Comparison of ENCODE assay signal across 9 mouse cellular contexts in genomic region chr9:70509906-70510525, GRCm38 (mm10). TPM values are rescaled to one million over a fixed set of nuclear protein-coding genes. Genes with fewer than 3 reads are reported as not detected.
DNase-seq lines count a peak whose midpoint lies in the region; ATAC-seq and TF ChIP-seq lines count a peak whose summit lies in the region.
"Had no signal": no experiment of that assay in that cellular context is flagged by ENCODE, and none has a peak within 500 bp of the region (broad histone marks: within the 10 kb centered on the region; RNA-seq: fewer than 3 reads in every experiment).

No protein-coding gene starts in this region.

- peak; percentile 88 for DNase-seq in heart, adult 11 months
- DNase-seq in 3134 (ENCODE audit: extremely low read depth, insufficient read length, low spot score), result peak; percentile 26
- DNase-seq in lung, adult 2 months, result peak; percentile 7
- DNase-seq in layer of hippocampus, postnatal 10 days (ENCODE audit: low spot score in 2 of 2), result no peak
- no peak for DNase-seq in midbrain, embryonic 14.5 days
- DNase-seq: cerebellum, adult 9-10 months had no signal

- H3K4me3 ChIP-seq in heart, embryonic 12.5 days, result no peak overlapping the region
- no peak overlapping the region for H3K4me3 ChIP-seq in brown adipose tissue, adult 24 weeks (ENCODE audit: insufficient read depth, low read depth, low read length)
- no peak overlapping the region for H3K4me3 ChIP-seq in lung, adult 2 months (replicated peaks; ENCODE audit: extremely low read depth, low read depth, low read length)
- no peak overlapping the region for H3K4me3 ChIP-seq in forebrain, embryonic 15.5 days
- H3K4me3 ChIP-seq in midbrain, embryonic 14.5 days (replicated peaks; ENCODE audit: low read depth, low read length), result no peak overlapping the region

- no peak overlapping the region for H3K4me2 ChIP-seq in heart, embryonic 12.5 days
- H3K4me2 ChIP-seq in forebrain, embryonic 15.5 days (replicated peaks), result no peak overlapping the region
- H3K4me2 ChIP-seq in midbrain, embryonic 14.5 days (ENCODE audit: low read length), result no peak overlapping the region

- TF ChIP-seq CTCF in lung, adult 2 months (IDR thresholded peaks at IDR 0.05; ENCODE audit: insufficient read depth, low read length), result no peak

- no peak for TF ChIP-seq POLR2A in lung, adult 2 months (IDR thresholded peaks at IDR 0.05; ENCODE audit: borderline replicate concordance, extremely low read depth, low read depth, low read length)

- no peaks in the 10 kb centered on the region for H3K4me1 ChIP-seq in heart, embryonic 12.5 days (replicated peaks)
- H3K4me1 ChIP-seq in brown adipose tissue, adult 24 weeks (ENCODE audit: control insufficient read depth, insufficient read depth, insufficient read length, low read length), result no peaks in the 10 kb centered on the region; the same call in 1 of the 2 replicates
- H3K4me1 ChIP-seq in lung, adult 2 months (ENCODE audit: control insufficient read depth, insufficient read depth, low read length), result peaks cover 2% of the 10 kb centered on the region; the same call in 1 of the 2 replicates
- H3K4me1 ChIP-seq in forebrain, embryonic 15.5 days, result no peaks in the 10 kb centered on the region
- no peaks in the 10 kb centered on the region for H3K4me1 ChIP-seq in midbrain, embryonic 14.5 days (ENCODE audit: control insufficient read depth, insufficient read depth, low read length)

- no peaks in the 10 kb centered on the region for H3K36me3 ChIP-seq in heart, embryonic 12.5 days
- no peaks in the 10 kb centered on the region for H3K36me3 ChIP-seq in forebrain, embryonic 15.5 days
- H3K36me3 ChIP-seq in midbrain, embryonic 14.5 days (ENCODE audit: control insufficient read depth, insufficient read depth, low read length), result no peaks in the 10 kb centered on the region

- H3K27me3 ChIP-seq in heart, embryonic 12.5 days (replicated peaks), result no peaks in the 10 kb centered on the region
- no peaks in the 10 kb centered on the region for H3K27me3 ChIP-seq in forebrain, embryonic 15.5 days
- no peaks in the 10 kb centered on the region for H3K27me3 ChIP-seq in midbrain, embryonic 14.5 days (ENCODE audit: control insufficient read depth, insufficient read depth, low read length)

- H3K9ac ChIP-seq in heart, embryonic 12.5 days, result no peak overlapping the region
- no peak overlapping the region for H3K9ac ChIP-seq in forebrain, embryonic 15.5 days (replicated peaks)
- no peak overlapping the region for H3K9ac ChIP-seq in midbrain, embryonic 14.5 days (replicated peaks; ENCODE audit: low read length)

- H3K27ac ChIP-seq in heart, embryonic 12.5 days (ENCODE audit: poor library complexity, severe bottlenecking), result no peak overlapping the region
- peak overlapping the region; percentile 85 for H3K27ac ChIP-seq in brown adipose tissue, adult 24 weeks (replicated peaks; ENCODE audit: low read depth, low read length)
- H3K27ac ChIP-seq in forebrain, embryonic 15.5 days (replicated peaks), result no peak overlapping the region
- no peak overlapping the region for H3K27ac ChIP-seq in midbrain, embryonic 14.5 days (replicated peaks; ENCODE audit: low read depth, low read length)

- no peaks in the 10 kb centered on the region for H3K9me3 ChIP-seq in heart, embryonic 12.5 days (replicated peaks)
- H3K9me3 ChIP-seq in forebrain, embryonic 15.5 days, result no peaks in the 10 kb centered on the region
- no peaks in the 10 kb centered on the region for H3K9me3 ChIP-seq in midbrain, embryonic 14.5 days (ENCODE audit: control insufficient read depth, low read length)

- WGBS in heart, embryonic 12.5 days, result 64% methylated on average over 4 of the region's 4 CpGs
- WGBS in lung, adult 2 months, result 49% methylated on average over 4 of the region's 4 CpGs
- 74% methylated on average over 4 of the region's 4 CpGs for WGBS in forebrain, embryonic 15.5 days
- WGBS in midbrain, embryonic 14.5 days, result 78% methylated on average over 4 of the region's 4 CpGs

- ATAC-seq in heart, embryonic 12.5 days (ENCODE audit: insufficient number of reproducible peaks, low FRiP score), result no peak
- no peak for ATAC-seq in forebrain, embryonic 15.5 days (replicated peaks)
- ATAC-seq in midbrain, embryonic 14.5 days (ENCODE audit: low FRiP score, low TSS enrichment), result no peak

RNA-seq across cellular contexts. Expression of gene Rnf111, which starts 6.5 kb away (rescaled TPM):
- 28.0 and 30.9 TPM in 2 replicates for polyA plus RNA-seq in heart, embryonic 12.5 days (2016; fragmentation: Nextera tagmentation; extraction: Ambion mirVana)
- polyA plus RNA-seq in brown adipose tissue, adult 24 weeks (2012; ENCODE audit: insufficient read depth, insufficient read length, missing spikeins), result 11.6 and 13.3 TPM in 2 replicates
- 40.4 and 41.9 TPM in 2 replicates for polyA plus RNA-seq in lung, adult 2 months (2012; rRNA removed)
- total RNA-seq in layer of hippocampus, postnatal 10 days (2021), result 10 to 100 TPM; 34.3 to 35.8 TPM
- polyA plus RNA-seq in forebrain, embryonic 15.5 days (2015; fragmentation: Nextera tagmentation; extraction: Ambion mirVana), result 37.6 TPM in 2 replicates
- 37.5 and 38.9 TPM in 2 replicates for polyA plus RNA-seq in midbrain, embryonic 14.5 days (2014; fragmentation: Nextera tagmentation; extraction: Ambion mirVana)

RNA-seq across cellular contexts. Expression of gene Sltm, which starts 32.5 kb away (rescaled TPM):
- polyA plus RNA-seq in heart, embryonic 12.5 days (2016; fragmentation: Nextera tagmentation; extraction: Ambion mirVana), result 38.7 and 42.8 TPM in 2 replicates
- 16.5 and 19.0 TPM in 2 replicates for polyA plus RNA-seq in brown adipose tissue, adult 24 weeks (2012; ENCODE audit: insufficient read depth, insufficient read length, missing spikeins)
- polyA plus RNA-seq in lung, adult 2 months (2012; rRNA removed), result 5.8 and 9.0 TPM in 2 replicates
- 10 to 100 TPM; 48.4 to 60.3 TPM for total RNA-seq in layer of hippocampus, postnatal 10 days (2021)
- polyA plus RNA-seq in forebrain, embryonic 15.5 days (2015; fragmentation: Nextera tagmentation; extraction: Ambion mirVana), result 70.9 and 71.1 TPM in 2 replicates
- 61.8 and 65.5 TPM in 2 replicates for polyA plus RNA-seq in midbrain, embryonic 14.5 days (2014; fragmentation: Nextera tagmentation; extraction: Ambion mirVana)

Comparison
In these comparisons a context has a peak if more than half of its experiments do, and no peak if none do; other contexts are left out.
1. DNase-seq: peak in heart, adult 11 months (single experiment), 3134 (single experiment) and lung, adult 2 months (single experiment); none in layer of hippocampus, postnatal 10 days (0 of 2) and midbrain, embryonic 14.5 days (single experiment).